Mouse (Mus musculus) lung, postnatal 10 days (tissue): ENCODE measurements at regions not wholly inside any gene's neighbourhood (a gene's known extent, or its start where the extent isn't known, plus 50 kb on each side); places are given as distances from the start of the nearest gene placed in this dataset.
A peak's percentile ranks its signal among the peaks of the same experiment; 100 is the strongest.
"Not testable (repeated sequence)": the region's sequence is repeated elsewhere in the genome, so short reads cannot be mapped to it uniquely, and the experiment has no call there.

Source experiments
- DNase-seq: peaks from one replicate; pipeline ENCODE4 v3.0.0; 2021

- DNase-seq, result no peak
Measured at GRCm38 (mm10) chr4:153830491-153830890, 126.5 kb upstream of the A430005L14Rik start.

- not testable (repeated sequence) for DNase-seq
Measured at GRCm38 (mm10) chr4:153831251-153831650, 125.8 kb upstream of the A430005L14Rik start.

- DNase-seq, result no peak
Measured at GRCm38 (mm10) chr4:153832151-153832550, 124.9 kb upstream of the A430005L14Rik start.

- no peak for DNase-seq
Measured at GRCm38 (mm10) chr4:153844766-153845165, 112.3 kb upstream of the A430005L14Rik start.

- no peak for DNase-seq
Measured at GRCm38 (mm10) chr4:153848274-153848673, 108.8 kb upstream of the A430005L14Rik start.

- no peak for DNase-seq
Measured at GRCm38 (mm10) chr4:153850186-153850585, 106.9 kb upstream of the A430005L14Rik start.

GRCm38 (mm10) chr4:153854084-153854747, 102.8 kb upstream of the A430005L14Rik start:
- DNase-seq, result no peak

GRCm38 (mm10) chr4:153854748-153855092, 102.3 kb upstream of the A430005L14Rik start:
- DNase-seq, result no peak

GRCm38 (mm10) chr4:153861420-153861819, 95.6 kb upstream of the A430005L14Rik start:
- DNase-seq, result no peak

- DNase-seq, result no peak
Measured at GRCm38 (mm10) chr4:153862121-153862660, 94.8 kb upstream of the A430005L14Rik start.

GRCm38 (mm10) chr4:153872346-153872745, 84.7 kb upstream of the A430005L14Rik start:
- no peak for DNase-seq

- not testable (repeated sequence) for DNase-seq
Measured at GRCm38 (mm10) chr4:153875036-153875435, 82.0 kb upstream of the A430005L14Rik start.

- no peak for DNase-seq
Measured at GRCm38 (mm10) chr4:153876954-153877642, 79.9 kb upstream of the A430005L14Rik start.

GRCm38 (mm10) chr4:153883057-153883456, 74.0 kb upstream of the A430005L14Rik start:
- DNase-seq, result no peak

GRCm38 (mm10) chr4:153884044-153884443, 73.0 kb upstream of the A430005L14Rik start:
- DNase-seq, result peak; percentile 11

- no peak for DNase-seq
Measured at GRCm38 (mm10) chr4:153885836-153886235, 71.2 kb upstream of the A430005L14Rik start.

GRCm38 (mm10) chr4:153890130-153890529, 66.9 kb upstream of the A430005L14Rik start:
- DNase-seq, result no peak

GRCm38 (mm10) chr4:153899721-153900120, 57.3 kb upstream of the A430005L14Rik start:
- DNase-seq, result no peak

- no peak for DNase-seq
Measured at GRCm38 (mm10) chr4:153905076-153905475, 52.0 kb upstream of the A430005L14Rik start.

- DNase-seq, result no peak
Measured at GRCm38 (mm10) chr4:153905511-153905910, 51.5 kb upstream of the A430005L14Rik start.
